Mouse (Mus musculus) olfactory bulb, adult 2 months (tissue): Measurements from ENCODE around the gene Mark4.

ENCODE experiments used
- CTCF ChIP-seq: fragments of 200-500 bp; IDR thresholded peaks from 2 replicates; pipeline ENCODE4 v1.5.1; 2012; ENCODE audit warnings: low read depth, mild to moderate bottlenecking, low read length, moderate library complexity; ENCODE audit not compliant: insufficient read depth
- POLR2A ChIP-seq: fragments of 200-500 bp; IDR thresholded peaks from 2 replicates; pipeline ENCODE4 v1.6.1; 2012; ENCODE audit warnings: mild to moderate bottlenecking, low read depth, low read length, moderate library complexity; ENCODE audit not compliant: insufficient read depth

- TF ChIP-seq POLR2A (no peak), CTCF (no peak)
Observed at GRCm38 (mm10) chr7:19426349-19426748, 32.3 kb downstream of the Mark4 start.
